10 mouse cellular contexts compared by ENCODE assay signal in the genomic region with DNA sequence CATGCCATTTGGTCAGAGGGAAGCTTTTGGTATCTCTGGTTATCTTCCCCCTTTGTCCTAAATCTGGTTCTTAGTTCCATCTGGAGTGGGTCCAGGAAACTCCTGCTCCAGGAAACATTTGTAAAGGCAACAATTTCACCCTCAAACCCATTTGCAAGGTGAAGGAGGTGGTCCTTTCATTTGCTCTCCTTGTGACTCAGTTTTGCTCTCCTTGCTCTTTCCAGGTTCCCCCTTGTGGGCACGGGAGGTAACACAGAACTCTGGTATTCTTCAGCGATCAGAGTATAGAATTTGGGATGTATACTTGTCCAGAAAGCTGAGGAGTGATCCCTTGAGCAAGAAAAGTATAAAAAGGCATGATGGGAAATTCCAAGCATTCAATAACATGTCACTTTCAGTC.
A peak's percentile ranks its signal among the peaks of the same experiment; 100 is the strongest.
DNase-seq lines count a peak whose midpoint lies in the region; ATAC-seq and TF ChIP-seq lines count a peak whose summit lies in the region.
"Had no signal": no experiment of that assay in that cellular context is flagged by ENCODE, and none has a peak within 500 bp of the region (broad histone marks: within the 10 kb centered on the region; RNA-seq: fewer than 3 reads in every experiment).

No protein-coding gene starts in this region.

- H3K36me3 ChIP-seq in forebrain, embryonic 14.5 days (ENCODE audit: control insufficient read depth, insufficient read depth, low read length), result no peaks in the 10 kb centered on the region
- no peaks in the 10 kb centered on the region for H3K36me3 ChIP-seq in forebrain, embryonic 12.5 days (replicated peaks)
- H3K36me3 ChIP-seq in limb, embryonic 11.5 days (ENCODE audit: control insufficient read depth, insufficient read depth, low read length), result no peaks in the 10 kb centered on the region
- H3K36me3 ChIP-seq in limb, embryonic 10.5 days, result no peaks in the 10 kb centered on the region
- no peaks in the 10 kb centered on the region for H3K36me3 ChIP-seq in MEL (ENCODE audit: control insufficient read depth in 1 of 2, insufficient read depth in 2 of 2, low read length in 2 of 2)
- H3K36me3 ChIP-seq: G1E; limb, embryonic 12.5 days had no signal

- no peaks in the 10 kb centered on the region for H3K4me1 ChIP-seq in forebrain, embryonic 14.5 days (ENCODE audit: control insufficient read depth, insufficient read depth, low read length)
- H3K4me1 ChIP-seq in forebrain, embryonic 12.5 days, result peaks cover 3% of the 10 kb centered on the region; the same call in 1 of the 2 replicates
- no peaks in the 10 kb centered on the region for H3K4me1 ChIP-seq in limb, embryonic 11.5 days (ENCODE audit: control insufficient read depth, insufficient read depth, low read length)
- peaks cover 7% of the 10 kb centered on the region for H3K4me1 ChIP-seq in limb, embryonic 10.5 days
- H3K4me1 ChIP-seq in MEL (ENCODE audit: control insufficient read depth in 1 of 2, insufficient read depth in 2 of 2, low read length in 2 of 2), result no peaks in the 10 kb centered on the region

- no peaks in the 10 kb centered on the region for H3K9me3 ChIP-seq in forebrain, embryonic 14.5 days (replicated peaks; ENCODE audit: control insufficient read depth, low read length)
- H3K9me3 ChIP-seq in forebrain, embryonic 12.5 days, result no peaks in the 10 kb centered on the region
- H3K9me3 ChIP-seq in limb, embryonic 11.5 days (ENCODE audit: control insufficient read depth, low read length), result no peaks in the 10 kb centered on the region
- H3K9me3 ChIP-seq in limb, embryonic 10.5 days (replicated peaks), result no peaks in the 10 kb centered on the region
- H3K9me3 ChIP-seq in MEL (replicated peaks; ENCODE audit: insufficient read depth, low read length), result no peaks in the 10 kb centered on the region
- H3K9me3 ChIP-seq: G1E; limb, embryonic 12.5 days had no signal

- TF ChIP-seq CTCF in MEL (IDR thresholded peaks at IDR 0.05 in 2 of 3, conservative IDR thresholded peaks at IDR 0.05 in 1 of 3; ENCODE audit: control insufficient read depth in 1 of 3, insufficient read depth in 1 of 3, low read depth in 2 of 3, low read length in 3 of 3, poor library complexity in 1 of 3, severe bottlenecking in 1 of 3), result peak; percentile 8 to 52 (median 33); a peak in 3 of 6 replicates

- TF ChIP-seq EP300 in MEL (IDR thresholded peaks at IDR 0.05; ENCODE audit: low read depth in 1 of 2, low read length in 2 of 2), result no peak

- no peak overlapping the region for H3K4me2 ChIP-seq in forebrain, embryonic 14.5 days (ENCODE audit: low read length)
- no peak overlapping the region for H3K4me2 ChIP-seq in forebrain, embryonic 12.5 days
- no peak overlapping the region for H3K4me2 ChIP-seq in limb, embryonic 11.5 days (ENCODE audit: low read depth, severe bottlenecking)
- H3K4me2 ChIP-seq: limb, embryonic 12.5 days had no signal

- no peak for TF ChIP-seq POLR2A in MEL (IDR thresholded peaks at IDR 0.05; ENCODE audit: control insufficient read depth in 1 of 2, insufficient read depth in 1 of 2, low read depth in 1 of 2, low read length in 2 of 2, poor library complexity in 1 of 2)

- no peaks in the 10 kb centered on the region for H3K79me2 ChIP-seq in MEL (ENCODE audit: control insufficient read depth, insufficient read depth, low read length, poor library complexity)

- no peak for ATAC-seq in forebrain, embryonic 14.5 days
- ATAC-seq in forebrain, embryonic 12.5 days (ENCODE audit: low FRiP score), result no peak
- ATAC-seq in limb, embryonic 11.5 days (ENCODE audit: insufficient number of reproducible peaks, low FRiP score, low TSS enrichment, low read depth), result no peak

- H3K9ac ChIP-seq in forebrain, embryonic 14.5 days (ENCODE audit: low read length), result no peak overlapping the region
- H3K9ac ChIP-seq in forebrain, embryonic 12.5 days, result no peak overlapping the region
- H3K9ac ChIP-seq in limb, embryonic 11.5 days (ENCODE audit: low read length), result no peak overlapping the region
- no peak overlapping the region for H3K9ac ChIP-seq in MEL (ENCODE audit: control insufficient read depth, low read depth, low read length, poor library complexity, severe bottlenecking)
- H3K9ac ChIP-seq: limb, embryonic 12.5 days had no signal

- 39% methylated on average over 2 of the region's 2 CpGs for WGBS in forebrain, embryonic 14.5 days
- 45% methylated on average over 2 of the region's 2 CpGs for WGBS in forebrain, embryonic 12.5 days
- WGBS in limb, embryonic 11.5 days, result 46% methylated on average over 2 of the region's 2 CpGs
- WGBS in limb, embryonic 10.5 days, result 47% methylated on average over 2 of the region's 2 CpGs

- TF ChIP-seq RAD21 in MEL (IDR thresholded peaks at IDR 0.05; ENCODE audit: low read depth, low read length), result peak; percentile 17

- peak; percentile 35 for DNase-seq in forebrain, embryonic 14.5 days (ENCODE audit: low spot score)
- peak; percentile 34 for DNase-seq in limb, embryonic 11.5 days (ENCODE audit: low spot score)
- DNase-seq in limb, embryonic 10.5 days (ENCODE audit: low spot score), result no peak
- peak; percentile 6 for DNase-seq in MEL (ENCODE audit: low read depth, low spot score)
- peak; percentile 18 for DNase-seq in embryo, embryonic 9.5 days (ENCODE audit: extremely low spot score)
- DNase-seq in spleen, postnatal 36 days (ENCODE audit: low spot score in 2 of 2), result no peak
- DNase-seq in urinary bladder, adult 2 months (ENCODE audit: low spot score), result no peak

- no peaks in the 10 kb centered on the region for H3K27me3 ChIP-seq in forebrain, embryonic 14.5 days (replicated peaks; ENCODE audit: control insufficient read depth, insufficient read depth, low read length)
- H3K27me3 ChIP-seq in forebrain, embryonic 12.5 days, result no peaks in the 10 kb centered on the region
- no peaks in the 10 kb centered on the region for H3K27me3 ChIP-seq in limb, embryonic 11.5 days (ENCODE audit: control insufficient read depth, insufficient read depth, low read length)
- 0 out of 2 replicates have a peak, but pooled peaks cover 8% of the 10 kb centered on the region for H3K27me3 ChIP-seq in limb, embryonic 10.5 days (ENCODE audit: low read depth, poor library complexity, severe bottlenecking)
- H3K27me3 ChIP-seq in MEL (ENCODE audit: control insufficient read depth in 1 of 2, insufficient read depth in 2 of 2, low read length in 2 of 2), result no peaks in the 10 kb centered on the region
- H3K27me3 ChIP-seq: limb, embryonic 12.5 days had no signal

- H3K4me3 ChIP-seq in forebrain, embryonic 14.5 days (ENCODE audit: low read depth, low read length), result no peak overlapping the region
- no peak overlapping the region for H3K4me3 ChIP-seq in forebrain, embryonic 12.5 days (replicated peaks)
- no peak overlapping the region for H3K4me3 ChIP-seq in limb, embryonic 11.5 days (ENCODE audit: low read depth, low read length)
- H3K4me3 ChIP-seq in limb, embryonic 10.5 days, result no peak overlapping the region
- H3K4me3 ChIP-seq in MEL (ENCODE audit: control insufficient read depth in 1 of 2, insufficient read depth in 1 of 2, low read depth in 2 of 2, low read length in 2 of 2), result no peak overlapping the region
- H3K4me3 ChIP-seq: limb, embryonic 12.5 days had no signal

- 0 out of 2 replicates have a peak overlapping the region, but pooled peaks have one; percentile 27 for H3K27ac ChIP-seq in forebrain, embryonic 14.5 days (ENCODE audit: low read depth, low read length)
- H3K27ac ChIP-seq in forebrain, embryonic 12.5 days, result no peak overlapping the region
- H3K27ac ChIP-seq in limb, embryonic 11.5 days (replicated peaks; ENCODE audit: low read depth, low read length), result no peak overlapping the region
- no peak overlapping the region for H3K27ac ChIP-seq in limb, embryonic 10.5 days
- H3K27ac ChIP-seq in MEL (ENCODE audit: control insufficient read depth, low read depth, low read length), result no peak overlapping the region
- H3K27ac ChIP-seq: limb, embryonic 12.5 days had no signal

TF ChIP-seq in MEL, 35 proteins besides CTCF, POLR2A, EP300 and RAD21:
- TF ChIP-seq USF2 (IDR thresholded peaks at IDR 0.05; ENCODE audit: borderline replicate concordance in 1 of 2, insufficient read depth in 1 of 2, low read depth in 1 of 2, low read length in 2 of 2), result no peak
- TF ChIP-seq POLR2AphosphoS2 (IDR thresholded peaks at IDR 0.05; ENCODE audit: low read length), result no peak
- no peak for TF ChIP-seq USF1 (IDR thresholded peaks at IDR 0.05; ENCODE audit: low read depth, low read length)
- peak; percentile 21; the same call in 1 of the 2 replicates for TF ChIP-seq ZC3H11A (IDR thresholded peaks at IDR 0.05; ENCODE audit: low read depth, low read length)
- peak; percentile 63 for TF ChIP-seq SMC3 (IDR thresholded peaks at IDR 0.05; ENCODE audit: low read depth, low read length)
- no peak for TF ChIP-seq GABPA (IDR thresholded peaks at IDR 0.05; ENCODE audit: low read depth, low read length)
- no peak for TF ChIP-seq ZMIZ1 (IDR thresholded peaks at IDR 0.05; ENCODE audit: low read depth, low read length)
- no peak for TF ChIP-seq NRF1 (IDR thresholded peaks at IDR 0.05; ENCODE audit: insufficient read depth, low read depth, low read length, poor library complexity, severe bottlenecking)
- TF ChIP-seq NELFE (IDR thresholded peaks at IDR 0.05; ENCODE audit: low read depth, low read length), result no peak
- TF ChIP-seq HCFC1 (IDR thresholded peaks at IDR 0.05; ENCODE audit: low read depth, low read length), result no peak
- TF ChIP-seq MEF2A (IDR thresholded peaks at IDR 0.05; ENCODE audit: extremely low read depth, insufficient replicate concordance, low read depth, low read length, poor library complexity, severe bottlenecking), result no peak
- no peak for TF ChIP-seq SIN3A (IDR thresholded peaks at IDR 0.05; ENCODE audit: low read length)
- no peak for TF ChIP-seq MAFK (IDR thresholded peaks at IDR 0.05; ENCODE audit: borderline replicate concordance, low read depth, low read length)

Comparison
In these comparisons a context has a peak if more than half of its experiments do, and no peak if none do; other contexts are left out.
1. DNase-seq: peak in forebrain, embryonic 14.5 days (single experiment), limb, embryonic 11.5 days (single experiment), MEL (single experiment) and embryo, embryonic 9.5 days (single experiment); none in limb, embryonic 10.5 days (single experiment), spleen, postnatal 36 days (0 of 2) and urinary bladder, adult 2 months (single experiment).